Mouse (Mus musculus) myocyte (in vitro differentiated cells): ENCODE measurements around the gene Csk.

ENCODE experiments used
- CEBPB ChIP-seq: IDR thresholded peaks from 2 replicates; pipeline ENCODE4 v1.6.1; 2011; ENCODE audit warnings: mild to moderate bottlenecking, moderate library complexity; ENCODE audit not compliant: poor library complexity, insufficient read depth, severe bottlenecking
- E2F4 ChIP-seq: IDR thresholded peaks from one replicate; pipeline ENCODE4 v1.6.1; 2011; ENCODE audit warnings: mild to moderate bottlenecking, control low read depth, moderate library complexity; ENCODE audit not compliant: insufficient read depth
- MAX ChIP-seq: IDR thresholded peaks from one replicate; pipeline ENCODE4 v1.6.1; 2011; ENCODE audit warnings: low read depth, mild to moderate bottlenecking, control low read depth
- MYOD1 ChIP-seq, 3 experiments: IDR thresholded peaks; one replicate each; pipeline ENCODE4 v1.6.1; 2011; ENCODE audit warnings: control low read depth in 2 of 3, low read depth in 2 of 3, mild to moderate bottlenecking in 2 of 3, moderate library complexity in 1 of 3; ENCODE audit not compliant: insufficient read length in 2 of 3, control insufficient read depth in 1 of 3
- MYOG ChIP-seq, 3 experiments: IDR thresholded peaks; one replicate each; pipeline ENCODE4 v1.6.1; 2011; ENCODE audit warnings: control low read depth in 2 of 3, low read depth in 2 of 3, mild to moderate bottlenecking in 2 of 3; ENCODE audit not compliant: insufficient read length in 2 of 3, control insufficient read depth in 1 of 3, insufficient read depth in 1 of 3
- POLR2A ChIP-seq: IDR thresholded peaks from one replicate; pipeline ENCODE4 v1.6.1; 2011; ENCODE audit warnings: low read depth, mild to moderate bottlenecking, control low read depth, moderate library complexity; ENCODE audit not compliant: insufficient read length
- POLR2AphosphoS2 ChIP-seq: IDR thresholded peaks from one replicate; pipeline ENCODE4 v1.6.1; 2011; ENCODE audit warnings: low read depth, control low read depth; ENCODE audit not compliant: insufficient read length
- REST ChIP-seq: IDR thresholded peaks from one replicate; pipeline ENCODE4 v1.6.1; 2011; ENCODE audit warnings: mild to moderate bottlenecking, control low read depth, moderate library complexity; ENCODE audit not compliant: insufficient read depth, insufficient read length
- SRF ChIP-seq: IDR thresholded peaks from one replicate; pipeline ENCODE4 v1.6.1; 2011; ENCODE audit warnings: low read depth; ENCODE audit not compliant: control insufficient read depth, insufficient read length
- TCF12 ChIP-seq: IDR thresholded peaks from one replicate; pipeline ENCODE4 v1.6.1; 2011; ENCODE audit warnings: mild to moderate bottlenecking, control low read depth; ENCODE audit not compliant: poor library complexity, insufficient read depth, severe bottlenecking
- TCF3 ChIP-seq: IDR thresholded peaks from one replicate; pipeline ENCODE4 v1.6.1; 2011; ENCODE audit warnings: low read depth, control low read depth; ENCODE audit not compliant: insufficient read length
- USF1 ChIP-seq: IDR thresholded peaks from one replicate; pipeline ENCODE4 v1.6.1; 2011; ENCODE audit warnings: low read depth, mild to moderate bottlenecking, control low read depth, moderate library complexity

DNA sequence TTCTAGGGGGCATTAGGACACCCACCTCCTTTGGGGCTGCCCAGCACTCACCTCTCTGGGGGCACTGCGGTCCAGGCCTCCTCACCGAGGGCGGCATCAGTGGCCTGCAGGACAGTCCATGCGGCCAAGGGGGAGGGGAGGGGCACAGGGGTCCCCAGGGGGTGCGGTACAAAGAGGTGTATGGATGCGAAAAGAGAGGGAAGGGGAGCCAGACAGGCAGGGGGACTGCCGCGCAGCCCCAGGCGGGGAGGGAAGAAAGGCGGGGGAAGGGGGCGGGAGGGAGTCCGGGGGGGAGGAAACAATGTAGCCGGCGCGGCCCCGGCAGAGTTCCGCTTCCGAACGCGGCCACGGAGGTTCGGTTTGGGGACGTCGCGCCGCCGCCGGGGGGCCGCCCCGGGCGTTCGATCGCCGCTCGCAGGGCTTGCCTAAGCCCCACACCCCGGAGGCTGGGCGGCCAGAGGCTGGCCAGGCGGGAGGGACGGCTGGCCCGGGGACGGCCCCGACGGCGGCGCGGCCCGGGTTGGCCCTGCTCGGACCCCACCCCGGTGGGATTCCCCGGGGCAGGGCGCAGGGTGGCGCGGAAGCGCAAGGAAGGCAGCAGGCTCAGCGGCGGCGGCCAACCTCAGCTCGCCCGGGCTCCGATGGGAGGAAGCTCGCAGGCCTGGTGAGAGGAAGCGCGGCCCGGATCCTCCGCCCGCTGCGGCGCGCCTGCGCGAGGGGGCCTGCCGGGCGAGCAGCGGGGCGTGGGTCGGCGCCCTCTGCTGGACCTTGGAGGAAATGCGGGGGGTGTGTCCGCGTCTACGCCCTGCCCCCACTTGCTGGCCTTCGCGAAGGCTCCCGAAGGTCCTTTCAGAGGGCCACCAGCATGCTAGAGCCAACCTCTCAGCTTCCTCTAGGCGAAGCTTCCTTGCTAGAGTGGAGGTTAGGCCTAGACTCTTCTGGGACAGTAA is 8.2 kb downstream of the Csk start:
- TF ChIP-seq TCF3 (no peak), TCF12 (no peak), MAX (no peak), USF1 (no peak), POLR2A (peak; percentile 92), SRF (no peak), CEBPB (no peak), MYOG (IDR thresholded peaks at IDR 0.05; ENCODE audit: control insufficient read depth in 1 of 3, insufficient read depth in 1 of 3, insufficient read length in 2 of 3, low read depth in 2 of 3) (peak in 1 of 3 experiments; percentile 41), POLR2AphosphoS2 (peak; percentile 77), REST (no peak), E2F4 (no peak), MYOD1 (IDR thresholded peaks at IDR 0.05; ENCODE audit: control insufficient read depth in 1 of 3, insufficient read length in 2 of 3, low read depth in 2 of 3) (peak in 1 of 3 experiments; percentile 30)
